Mouse (Mus musculus) erythroblast, embryonic 14.5 days (primary cell): ENCODE results near the gene Mrpl35.

Experiments used
- GATA1 ChIP-seq: IDR thresholded peaks from 2 replicates; pipeline ENCODE4 v1.6.1; 2012; ENCODE audit warnings: low read length, inconsistent platforms, mixed read lengths
- TAL1 ChIP-seq: IDR thresholded peaks from 3 replicates; pipeline ENCODE4 v1.6.1; 2012; ENCODE audit warnings: low read length, inconsistent platforms, mixed read lengths

GRCm38 (mm10) chr6:71867751-71868150 is 41.0 kb upstream of the Mrpl35 start:
- TF ChIP-seq GATA1 (no peak), TAL1 (no peak)
